Mouse (Mus musculus) WW6 (cell line): ENCODE results near the gene Reck.

ENCODE experiments used
- DNase-seq: peaks from one replicate; pipeline ENCODE4 v3.0.0-alpha.2; 2013; ENCODE audit warnings: low read depth, low spot score

The Reck gene

GRCm38 (mm10) chr4:43875160-43875918 lies at the start of gene Reck:
Gene Reck, plus strand, starts transcription at chr4:43875530.
- peak; percentile 53 for DNase-seq

GRCm38 (mm10) chr4:43828806-43829205 lies 46.5 kb upstream of the Reck start:
- DNase-seq, result no peak

GRCm38 (mm10) chr4:43832031-43832430 lies 43.3 kb upstream of the Reck start:
- no peak for DNase-seq

- no peak for DNase-seq
Observed at GRCm38 (mm10) chr4:43833752-43834151, 41.6 kb upstream of the Reck start.

- no peak for DNase-seq
Observed at GRCm38 (mm10) chr4:43834749-43835148, 40.6 kb upstream of the Reck start.

- DNase-seq, result no peak
Observed at GRCm38 (mm10) chr4:43838326-43838725, 37.0 kb upstream of the Reck start.

GRCm38 (mm10) chr4:43840101-43840500 lies 35.2 kb upstream of the Reck start, which contains the start of gene Olfr157:
Gene Olfr157, minus strand, starts transcription at chr4:43840201.
- no peak for DNase-seq

GRCm38 (mm10) chr4:43851265-43851664 lies 24.1 kb upstream of the Reck start, which contains the start of gene Olfr155:
Gene Olfr155, plus strand, starts transcription at chr4:43851565.
- no peak for DNase-seq

- no peak for DNase-seq
Observed at GRCm38 (mm10) chr4:43854101-43854500, 21.2 kb upstream of the Reck start.

- no peak for DNase-seq
Observed at GRCm38 (mm10) chr4:43859886-43860285, 15.4 kb upstream of the Reck start.

GRCm38 (mm10) chr4:43860744-43861519 lies 14.4 kb upstream of the Reck start:
- peak; percentile 43 for DNase-seq

GRCm38 (mm10) chr4:43863298-43863697 lies 12.0 kb upstream of the Reck start:
- DNase-seq, result no peak

GRCm38 (mm10) chr4:43869821-43870220 lies 5.5 kb upstream of the Reck start:
- no peak for DNase-seq

- DNase-seq, result no peak
Observed at GRCm38 (mm10) chr4:43874501-43874900, 829 bp upstream of the Reck start.

GRCm38 (mm10) chr4:43875919-43876411 lies 635 bp downstream of the Reck start:
- DNase-seq, result no peak

- DNase-seq, result no peak
Observed at GRCm38 (mm10) chr4:43877230-43877629, 1.9 kb downstream of the Reck start.

- no peak for DNase-seq
Observed at GRCm38 (mm10) chr4:43878121-43878776, 2.9 kb downstream of the Reck start.

- DNase-seq, result no peak
Observed at GRCm38 (mm10) chr4:43879566-43879965, 4.2 kb downstream of the Reck start.

- DNase-seq, result no peak
Observed at GRCm38 (mm10) chr4:43884196-43884595, 8.9 kb downstream of the Reck start.

GRCm38 (mm10) chr4:43891247-43891646 lies 15.9 kb downstream of the Reck start:
- no peak for DNase-seq

- no peak for DNase-seq
Observed at GRCm38 (mm10) chr4:43897209-43897608, 21.9 kb downstream of the Reck start.

GRCm38 (mm10) chr4:43899197-43899596 lies 23.9 kb downstream of the Reck start:
- no peak for DNase-seq
